Mouse (Mus musculus): Measurements from ENCODE around the gene Cpeb3.

- no peak for TF ChIP-seq CTCF (IDR thresholded peaks at IDR 0.05; ENCODE audit: low read depth, low read length)
- TF ChIP-seq POLR2A (IDR thresholded peaks at IDR 0.05; ENCODE audit: borderline replicate concordance, low read depth, low read length): no peak
Measured at GRCm38 (mm10) chr19:37018411-37018810, 190.0 kb downstream of the Cpeb3 start.

Measured in bone marrow macrophage, adult 2 months (primary cell).